Mouse (Mus musculus) hindbrain, embryonic 10.5 days (tissue): ENCODE data around the gene Teddm1a. TPM values are rescaled to one million over a fixed set of nuclear protein-coding genes. Genes with fewer than 3 reads are reported as not detected.

Experiments
- DNase-seq: peaks from one replicate; pipeline ENCODE4 v3.0.0-alpha.2; 2017; ENCODE audit warnings: low spot score
- H3K27ac ChIP-seq: fragments of 300-500 bp; sonication (generic); 2 replicates; pipeline ENCODE4 v1.5.1; 2016; ENCODE audit warnings: mild to moderate bottlenecking, moderate library complexity
- H3K27me3 ChIP-seq: fragments of 300-500 bp; sonication (generic); 2 replicates; pipeline ENCODE4 v1.6.1; 2016; ENCODE audit warnings: mild to moderate bottlenecking; ENCODE audit not compliant: poor library complexity, insufficient read depth, severe bottlenecking
- H3K36me3 ChIP-seq: fragments of 300-500 bp; sonication (generic); 2 replicates; pipeline ENCODE4 v1.6.1; 2016; ENCODE audit warnings: mild to moderate bottlenecking, moderate library complexity
- H3K4me1 ChIP-seq: fragments of 300-500 bp; sonication (generic); replicated peaks from 2 replicates; pipeline ENCODE4 v1.6.1; 2016; ENCODE audit warnings: mild to moderate bottlenecking
- H3K4me3 ChIP-seq: fragments of 300-500 bp; sonication (generic); 2 replicates; pipeline ENCODE4 v1.5.1; 2016; ENCODE audit warnings: mild to moderate bottlenecking, moderate library complexity
- H3K9me3 ChIP-seq: fragments of 300-500 bp; sonication (generic); 2 replicates; pipeline ENCODE4 v1.6.1; 2016; ENCODE audit warnings: mild to moderate bottlenecking, moderate library complexity
- WGBS: fragments of 180-500 bp; shearing (Covaris S2); methylation state at CpG from one replicate; pipeline ENCODE4 v1.1.7; 2016; 5-methylcytosine and 5-hydroxymethylcytosine counted together
- polyA plus RNA-seq: library from polyadenylated mRNA; unstranded; fragments of >200 nt; fragmentation: Nextera tagmentation; extraction: Ambion mirVana; gene quantifications from 2 replicates; pipeline ENCODE4 v1.2.1, GENCODE M21; 2016

Teddm1a gene
- polyA plus RNA-seq, 1 experiment from 2014 or later = not detected

- WGBS = 95% methylated on average over 9 of the region's 9 CpGs
- Histone ChIP-seq H3K36me3 (peaks cover 69% of the 10 kb centered on the region), H3K4me3 (no peak overlapping the region)
These were observed 18.4 kb downstream of the Teddm1a start for GRCm38 (mm10) chr1:153909963-153910291.

GRCm38 (mm10) chr1:153910423-153910822 lies 18.9 kb downstream of the Teddm1a start:
- Histone ChIP-seq H3K9me3 (no peaks in the 10 kb centered on the region), H3K36me3 (peaks cover 64% of the 10 kb centered on the region), H3K27ac (no peak overlapping the region), H3K4me1 (no peaks in the 10 kb centered on the region), H3K4me3 (no peak overlapping the region), H3K27me3 (no peaks in the 10 kb centered on the region)
- DNase-seq = no peak
- 90% methylated on average over 5 of the region's 5 CpGs for WGBS

More at GRCm38 (mm10) chr1:153909963-153910291, 18.4 kb downstream of the Teddm1a start:
- no peaks in the 10 kb centered on the region for H3K27me3 ChIP-seq
- DNase-seq = no peak
- H3K9me3 ChIP-seq = no peaks in the 10 kb centered on the region
- no peaks in the 10 kb centered on the region for H3K4me1 ChIP-seq
- H3K27ac ChIP-seq = no peak overlapping the region

- DNase-seq = no peak
- Histone ChIP-seq H3K9me3 (no peaks in the 10 kb centered on the region), H3K27me3 (no peaks in the 10 kb centered on the region), H3K4me3 (no peak overlapping the region), H3K36me3 (peaks cover 55% of the 10 kb centered on the region), H3K4me1 (no peaks in the 10 kb centered on the region), H3K27ac (no peak overlapping the region)
- WGBS = 90% methylated on average over 6 of the region's 6 CpGs
These were observed 19.8 kb downstream of the Teddm1a start for GRCm38 (mm10) chr1:153911276-153911795.

- Histone ChIP-seq H3K27ac (no peak overlapping the region), H3K27me3 (no peaks in the 10 kb centered on the region), H3K9me3 (no peaks in the 10 kb centered on the region), H3K4me3 (no peak overlapping the region), H3K36me3 (peaks cover 30% of the 10 kb centered on the region), H3K4me1 (no peaks in the 10 kb centered on the region)
- DNase-seq = no peak
- 89% methylated on average over 3 of the region's 3 CpGs for WGBS
These were observed 22.3 kb downstream of the Teddm1a start for GRCm38 (mm10) chr1:153913869-153914268.

GRCm38 (mm10) chr1:153918521-153919206 lies 27.1 kb downstream of the Teddm1a start:
- no peak overlapping the region for H3K27ac ChIP-seq
- H3K36me3 ChIP-seq = no peaks in the 10 kb centered on the region
- H3K4me3 ChIP-seq = no peak overlapping the region
- H3K4me1 ChIP-seq = peaks cover 6% of the 10 kb centered on the region; the same call in 1 of the 2 replicates
- H3K9me3 ChIP-seq = no peaks in the 10 kb centered on the region
- DNase-seq = no peak
- H3K27me3 ChIP-seq = no peaks in the 10 kb centered on the region
- 83% methylated on average over 3 of the region's 3 CpGs for WGBS

GRCm38 (mm10) chr1:153921642-153922041 lies 30.1 kb downstream of the Teddm1a start:
- WGBS = 93% methylated on average over 3 of the region's 3 CpGs
- H3K4me3 ChIP-seq = no peak overlapping the region
- H3K27me3 ChIP-seq = no peaks in the 10 kb centered on the region
- H3K36me3 ChIP-seq = no peaks in the 10 kb centered on the region
- H3K27ac ChIP-seq = no peak overlapping the region
- no peak for DNase-seq
- peaks cover 6% of the 10 kb centered on the region; the same call in 1 of the 2 replicates for H3K4me1 ChIP-seq
- no peaks in the 10 kb centered on the region for H3K9me3 ChIP-seq

- DNase-seq = no peak
- Histone ChIP-seq H3K9me3 (no peaks in the 10 kb centered on the region), H3K36me3 (no peaks in the 10 kb centered on the region), H3K4me1 (peaks cover 6% of the 10 kb centered on the region; the same call in 1 of the 2 replicates), H3K27ac (no peak overlapping the region), H3K27me3 (no peaks in the 10 kb centered on the region), H3K4me3 (no peak overlapping the region)
- 43% methylated on average over 5 of the region's 5 CpGs for WGBS
These were observed 31.1 kb downstream of the Teddm1a start for GRCm38 (mm10) chr1:153922571-153923021.

- H3K9me3 ChIP-seq = 0 out of 2 replicates have a peak, but pooled peaks cover 2% of the 10 kb centered on the region
- H3K4me1 ChIP-seq = peaks cover 6% of the 10 kb centered on the region; the same call in 1 of the 2 replicates
- H3K27me3 ChIP-seq = no peaks in the 10 kb centered on the region
- H3K27ac ChIP-seq = no peak overlapping the region
- no peaks in the 10 kb centered on the region for H3K36me3 ChIP-seq
- DNase-seq = no peak
- WGBS = 83% methylated on average over 6 of the region's 6 CpGs
- no peak overlapping the region for H3K4me3 ChIP-seq
These were observed 33.1 kb downstream of the Teddm1a start for GRCm38 (mm10) chr1:153924395-153925385.

- H3K27ac ChIP-seq = no peak overlapping the region
- DNase-seq = no peak
- no peaks in the 10 kb centered on the region for H3K27me3 ChIP-seq
- H3K36me3 ChIP-seq = no peaks in the 10 kb centered on the region
- no peaks in the 10 kb centered on the region for H3K4me1 ChIP-seq
- H3K4me3 ChIP-seq = no peak overlapping the region
- WGBS = 90% methylated on average over 2 of the region's 2 CpGs
- H3K9me3 ChIP-seq = 0 out of 2 replicates have a peak, but pooled peaks cover 2% of the 10 kb centered on the region
These were observed 38.9 kb downstream of the Teddm1a start for GRCm38 (mm10) chr1:153930431-153930830.

GRCm38 (mm10) chr1:153933772-153934171 lies 42.2 kb downstream of the Teddm1a start:
- no peaks in the 10 kb centered on the region for H3K9me3 ChIP-seq
- H3K4me1 ChIP-seq = no peaks in the 10 kb centered on the region
- H3K4me3 ChIP-seq = no peak overlapping the region
- no peak for DNase-seq
- H3K36me3 ChIP-seq = no peaks in the 10 kb centered on the region
- 77% methylated on average over 1 of the region's 1 CpGs for WGBS
- no peak overlapping the region for H3K27ac ChIP-seq
- no peaks in the 10 kb centered on the region for H3K27me3 ChIP-seq

GRCm38 (mm10) chr1:153935844-153936380 lies 44.4 kb downstream of the Teddm1a start:
- H3K4me3 ChIP-seq = no peak overlapping the region
- H3K4me1 ChIP-seq = no peaks in the 10 kb centered on the region
- WGBS = 87% methylated on average over 12 of the region's 12 CpGs
- DNase-seq = no peak
- H3K27me3 ChIP-seq = no peaks in the 10 kb centered on the region
- H3K9me3 ChIP-seq = no peaks in the 10 kb centered on the region
- H3K27ac ChIP-seq = no peak overlapping the region
- H3K36me3 ChIP-seq = no peaks in the 10 kb centered on the region

GRCm38 (mm10) chr1:153937025-153937424 lies 45.5 kb downstream of the Teddm1a start:
- Histone ChIP-seq H3K9me3 (no peaks in the 10 kb centered on the region), H3K36me3 (no peaks in the 10 kb centered on the region), H3K27ac (no peak overlapping the region), H3K27me3 (no peaks in the 10 kb centered on the region), H3K4me3 (no peak overlapping the region), H3K4me1 (no peaks in the 10 kb centered on the region)
- DNase-seq = no peak
- 96% methylated on average over 2 of the region's 2 CpGs for WGBS
